Mouse (Mus musculus): ENCODE data around the gene Gm3676. TPM values are rescaled to one million over a fixed set of nuclear protein-coding genes. Genes with fewer than 3 reads are reported as not detected.
"Not testable (repeated sequence)": the region's sequence is repeated elsewhere in the genome, so short reads cannot be mapped to it uniquely, and the experiment has no call there.

Gene Gm3676
- not detected in 2 replicates for polyA plus RNA-seq (2016; fragmentation: Nextera tagmentation; extraction: Ambion mirVana)

- not testable (repeated sequence) for H3K36me3 ChIP-seq (replicated peaks); H3K27ac ChIP-seq (replicated peaks); H3K27me3 ChIP-seq (replicated peaks; ENCODE audit: low read depth, poor library complexity, severe bottlenecking); H3K9me3 ChIP-seq; H3K4me3 ChIP-seq; H3K4me1 ChIP-seq; DNase-seq (ENCODE audit: low spot score)
- WGBS = no CpG with 5 or more reads among the region's 1 CpGs
Observed at GRCm38 (mm10) chr14:41646387-41646786, at the start of gene Gm3676. Gene Gm3676, minus strand, starts transcription at chr14:41646487.

- not testable (repeated sequence) for H3K36me3 ChIP-seq (replicated peaks); DNase-seq (ENCODE audit: low spot score); H3K27ac ChIP-seq (replicated peaks); H3K27me3 ChIP-seq (replicated peaks; ENCODE audit: low read depth, poor library complexity, severe bottlenecking); H3K4me1 ChIP-seq; H3K4me3 ChIP-seq; H3K9me3 ChIP-seq
- 90% methylated on average over 2 of the region's 2 CpGs for WGBS
Observed at GRCm38 (mm10) chr14:41648176-41648575, 1.9 kb upstream of the Gm3676 start.

GRCm38 (mm10) chr14:41630144-41630543 is 16.1 kb downstream of the Gm3676 start:
- WGBS = 93% methylated on average over 10 of the region's 11 CpGs
- H3K27me3 ChIP-seq (replicated peaks; ENCODE audit: low read depth, poor library complexity, severe bottlenecking); DNase-seq (ENCODE audit: low spot score); H3K4me1 ChIP-seq; H3K36me3 ChIP-seq (replicated peaks); H3K27ac ChIP-seq (replicated peaks); H3K9me3 ChIP-seq; H3K4me3 ChIP-seq: not testable (repeated sequence)

GRCm38 (mm10) chr14:41624512-41624911 is 21.8 kb downstream of the Gm3676 start, which contains the start of gene Gm3072:
Gene Gm3072, minus strand, starts transcription at chr14:41624612.
- H3K9me3 ChIP-seq; H3K36me3 ChIP-seq (replicated peaks); H3K27ac ChIP-seq (replicated peaks); H3K4me1 ChIP-seq; H3K27me3 ChIP-seq (replicated peaks; ENCODE audit: low read depth, poor library complexity, severe bottlenecking); H3K4me3 ChIP-seq; DNase-seq (ENCODE audit: low spot score): not testable (repeated sequence)
- WGBS = 94% methylated on average over 1 of the region's 2 CpGs

- H3K36me3 ChIP-seq (replicated peaks); H3K27ac ChIP-seq (replicated peaks); H3K4me3 ChIP-seq; H3K4me1 ChIP-seq; H3K9me3 ChIP-seq; DNase-seq (ENCODE audit: low spot score); H3K27me3 ChIP-seq (replicated peaks; ENCODE audit: low read depth, poor library complexity, severe bottlenecking): not testable (repeated sequence)
- 94% methylated on average over 5 of the region's 5 CpGs for WGBS
Observed at GRCm38 (mm10) chr14:41622535-41622934, 23.8 kb downstream of the Gm3676 start.

- DNase-seq (ENCODE audit: low spot score); H3K4me1 ChIP-seq; H3K27me3 ChIP-seq (replicated peaks; ENCODE audit: low read depth, poor library complexity, severe bottlenecking); H3K36me3 ChIP-seq (replicated peaks); H3K9me3 ChIP-seq; H3K27ac ChIP-seq (replicated peaks); H3K4me3 ChIP-seq: not testable (repeated sequence)
- 85% methylated on average over 1 of the region's 1 CpGs for WGBS
Observed at GRCm38 (mm10) chr14:41610690-41611089, 35.6 kb downstream of the Gm3676 start.

- not testable (repeated sequence) for H3K4me1 ChIP-seq; H3K27ac ChIP-seq (replicated peaks); H3K36me3 ChIP-seq (replicated peaks); DNase-seq (ENCODE audit: low spot score); H3K9me3 ChIP-seq; H3K4me3 ChIP-seq; H3K27me3 ChIP-seq (replicated peaks; ENCODE audit: low read depth, poor library complexity, severe bottlenecking)
- 94% methylated on average over 15 of the region's 15 CpGs for WGBS
Observed at GRCm38 (mm10) chr14:41600935-41601334, 45.4 kb downstream of the Gm3676 start.

Other genes starting within 250 kb of the Gm3676 start
- not detected in 2 replicates for gene Gm6482, start 238.2 kb downstream of the Gm3676 start, polyA plus RNA-seq (2016; fragmentation: Nextera tagmentation; extraction: Ambion mirVana)
- not detected in 2 replicates for gene Gm7954, start 193.0 kb downstream of the Gm3676 start, polyA plus RNA-seq (2016; fragmentation: Nextera tagmentation; extraction: Ambion mirVana)
- not detected in 2 replicates for gene Gm3486, start 157.0 kb downstream of the Gm3676 start, polyA plus RNA-seq (2016; fragmentation: Nextera tagmentation; extraction: Ambion mirVana)
- not detected in 2 replicates for gene Gm7970, start 90.9 kb downstream of the Gm3676 start, polyA plus RNA-seq (2016; fragmentation: Nextera tagmentation; extraction: Ambion mirVana)
- gene 1700049E17Rik2, start 73.3 kb downstream of the Gm3676 start, polyA plus RNA-seq (2016; fragmentation: Nextera tagmentation; extraction: Ambion mirVana) = not detected in 2 replicates
- not detected in 2 replicates for gene Gm3072, start 21.9 kb downstream of the Gm3676 start, polyA plus RNA-seq (2016; fragmentation: Nextera tagmentation; extraction: Ambion mirVana)
- not detected in 2 replicates for gene Gm8068, start 55.4 kb upstream of the Gm3676 start, polyA plus RNA-seq (2016; fragmentation: Nextera tagmentation; extraction: Ambion mirVana)
- gene Gm7929, start 104.1 kb upstream of the Gm3676 start, polyA plus RNA-seq (2016; fragmentation: Nextera tagmentation; extraction: Ambion mirVana) = not detected in 2 replicates
- not detected in 2 replicates for gene Gm47189, start 126.0 kb upstream of the Gm3676 start, polyA plus RNA-seq (2016; fragmentation: Nextera tagmentation; extraction: Ambion mirVana)

All from embryonic facial prominence, embryonic 10.5 days (tissue).